Mouse (Mus musculus) heart, adult 18-20 months (tissue): ENCODE measurements around the gene Il27ra. TPM values are rescaled to one million over a fixed set of nuclear protein-coding genes. Genes with fewer than 3 reads are reported as not detected.
A peak's percentile ranks its signal among the peaks of the same experiment; 100 is the strongest.

Experiments
- DNase-seq, 2 experiments: peaks; one replicate each; pipeline ENCODE4 v3.0.0; 2021 to 2022; ENCODE audit warnings: mixed read lengths in 1 of 2
- total RNA-seq, 2 experiments: library from RNA; stranded (reverse); gene quantifications; 2 replicates each; pipeline ENCODE4 v1.2.3; 2021

Gene Il27ra
- total RNA-seq, 2 experiments from 2014 or later, result 3.1 to 5.4 TPM

- DNase-seq, result no peak
Measured at GRCm38 (mm10) chr8:84065457-84066072, 23.2 kb upstream of the Il27ra start.

GRCm38 (mm10) chr8:84065037-84065436, 22.6 kb upstream of the Il27ra start, which contains the start of gene Gm10643:
Gene Gm10643 (minus strand): TSS chr8:84065137.
- no peak for DNase-seq

- peak; percentile 37 to 71 for DNase-seq
Measured at GRCm38 (mm10) chr8:84063861-84064610, 21.6 kb upstream of the Il27ra start.

GRCm38 (mm10) chr8:84060245-84060644, 17.9 kb upstream of the Il27ra start:
- no peak for DNase-seq

GRCm38 (mm10) chr8:84059226-84059625, 16.8 kb upstream of the Il27ra start:
- DNase-seq, result no peak

- no peak for DNase-seq
Measured at GRCm38 (mm10) chr8:84057827-84058226, 15.4 kb upstream of the Il27ra start.

GRCm38 (mm10) chr8:84053229-84053628, 10.8 kb upstream of the Il27ra start:
- no peak for DNase-seq

GRCm38 (mm10) chr8:84052746-84053145, 10.4 kb upstream of the Il27ra start:
- DNase-seq, result no peak

GRCm38 (mm10) chr8:84048171-84048570, 5.8 kb upstream of the Il27ra start:
- DNase-seq, result peak; percentile 12 to 56

GRCm38 (mm10) chr8:84046505-84046904, 4.1 kb upstream of the Il27ra start:
- DNase-seq, result no peak

- DNase-seq, result no peak
Measured at GRCm38 (mm10) chr8:84044900-84045299, 2.5 kb upstream of the Il27ra start, which contains the start of gene Rln3. Gene Rln3 (minus strand): TSS chr8:84045000.

GRCm38 (mm10) chr8:84044103-84044502, 1.7 kb upstream of the Il27ra start:
- no peak for DNase-seq

GRCm38 (mm10) chr8:84042948-84043342, 556 bp upstream of the Il27ra start:
- DNase-seq, result peak; percentile 57 to 70

GRCm38 (mm10) chr8:84039050-84039449, 3.3 kb downstream of the Il27ra start:
- DNase-seq, result peak; percentile 74 to 89

GRCm38 (mm10) chr8:84038015-84038414, 4.4 kb downstream of the Il27ra start:
- peak; percentile 77 to 79 for DNase-seq

- no peak for DNase-seq
Measured at GRCm38 (mm10) chr8:84032777-84033176, 9.6 kb downstream of the Il27ra start.

GRCm38 (mm10) chr8:84029272-84029671, 13.1 kb downstream of the Il27ra start:
- no peak for DNase-seq

GRCm38 (mm10) chr8:84027449-84027848, 14.9 kb downstream of the Il27ra start:
- DNase-seq, result no peak

GRCm38 (mm10) chr8:84025863-84026262, 16.5 kb downstream of the Il27ra start:
- DNase-seq, result peak in 1 of 2 experiments; percentile 35

GRCm38 (mm10) chr8:84024171-84024570, 18.2 kb downstream of the Il27ra start:
- DNase-seq, result peak in 1 of 2 experiments; percentile 63

- DNase-seq, result no peak
Measured at GRCm38 (mm10) chr8:84023631-84024030, 18.8 kb downstream of the Il27ra start.

GRCm38 (mm10) chr8:84023085-84023484, 19.3 kb downstream of the Il27ra start:
- DNase-seq, result peak; percentile 85 to 89

- no peak for DNase-seq
Measured at GRCm38 (mm10) chr8:84021569-84021968, 20.8 kb downstream of the Il27ra start.

- DNase-seq, result no peak
Measured at GRCm38 (mm10) chr8:84021096-84021495, 21.3 kb downstream of the Il27ra start, which contains the start of gene Palm3. Gene Palm3 (plus strand): TSS chr8:84021471.
